Mouse (Mus musculus) midbrain, embryonic 13.5 days (tissue): ENCODE data around the gene Acin1. TPM values are rescaled to one million over a fixed set of nuclear protein-coding genes. Genes with fewer than 3 reads are reported as not detected.
A peak's percentile ranks its signal among the peaks of the same experiment; 100 is the strongest.

Experiments
- ATAC-seq: fragments of 200-750 bp; cut with Nextera tagmentation; 2 replicates; pipeline ENCODE4 v1.8.0; 2017; ENCODE audit warnings: mild to moderate bottlenecking, moderate TSS enrichment, moderate library complexity
- H3K27ac ChIP-seq: fragments of 300-500 bp; sonication (generic); 2 replicates; pipeline ENCODE4 v1.5.1; 2015; ENCODE audit warnings: inconsistent platforms, mild to moderate bottlenecking, moderate library complexity
- H3K27me3 ChIP-seq: fragments of 300-500 bp; sonication (generic); 2 replicates; pipeline ENCODE4 v1.6.1; 2015; ENCODE audit warnings: mild to moderate bottlenecking, inconsistent platforms
- H3K36me3 ChIP-seq: fragments of 300-500 bp; sonication (generic); 2 replicates; pipeline ENCODE4 v1.6.1; 2015; ENCODE audit warnings: mild to moderate bottlenecking, inconsistent platforms
- H3K4me1 ChIP-seq: fragments of 300-500 bp; sonication (generic); replicated peaks from 2 replicates; pipeline ENCODE4 v1.6.1; 2015; ENCODE audit warnings: inconsistent platforms
- H3K4me2 ChIP-seq: fragments of 300-500 bp; sonication (generic); replicated peaks from 2 replicates; pipeline ENCODE4 v1.6.1; 2015; ENCODE audit warnings: moderate library complexity, mild to moderate bottlenecking, inconsistent platforms
- H3K4me3 ChIP-seq: fragments of 300-500 bp; sonication (generic); replicated peaks from 2 replicates; pipeline ENCODE4 v1.5.1; 2015; ENCODE audit warnings: mild to moderate bottlenecking, inconsistent platforms
- H3K9ac ChIP-seq: fragments of 300-500 bp; sonication (generic); replicated peaks from 2 replicates; pipeline ENCODE4 v1.6.1; 2015; ENCODE audit warnings: mild to moderate bottlenecking, inconsistent platforms
- H3K9me3 ChIP-seq: fragments of 300-500 bp; sonication (generic); 2 replicates; pipeline ENCODE4 v1.6.1; 2016; ENCODE audit warnings: mild to moderate bottlenecking, inconsistent platforms
- WGBS: fragments of 180-500 bp; shearing (Covaris S2); methylation state at CpG from one replicate; pipeline ENCODE4 v1.1.7; 2015; 5-methylcytosine and 5-hydroxymethylcytosine counted together
- polyA plus RNA-seq: library from polyadenylated mRNA; unstranded; fragments of >200 nt; fragmentation: Nextera tagmentation; extraction: Ambion mirVana; gene quantifications from 2 replicates; pipeline ENCODE4 v1.2.1, GENCODE M21; 2015

Acin1 gene
- polyA plus RNA-seq, 1 experiment from 2014 or later = 187 TPM

DNA sequence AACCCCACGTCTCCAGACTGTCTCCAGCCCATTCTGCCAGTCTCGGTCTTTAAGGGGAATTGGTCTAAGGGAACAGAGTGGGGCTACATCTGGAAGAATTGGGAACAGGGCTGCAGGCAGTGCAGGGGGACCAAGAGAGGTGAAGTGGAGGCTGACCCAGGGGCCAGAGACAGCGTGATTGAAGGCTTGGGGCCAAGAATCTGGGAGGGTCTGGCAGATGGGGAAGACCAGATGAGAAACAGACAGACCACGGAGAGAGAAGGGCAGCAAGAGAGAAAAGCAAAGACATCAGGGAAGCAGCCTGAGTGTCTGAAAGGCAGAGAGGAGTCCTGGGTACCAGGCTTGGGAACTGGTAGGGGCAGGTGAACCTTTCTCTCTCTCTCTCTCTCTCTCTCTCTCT lies 46.6 kb downstream of the Acin1 start:
- Histone ChIP-seq H3K27me3 (no peaks in the 10 kb centered on the region), H3K9ac (peak overlapping the region; percentile 99), H3K27ac (peak overlapping the region; percentile 21; the same call in 1 of the 2 replicates), H3K4me3 (peak overlapping the region; percentile 79), H3K36me3 (peaks cover 66% of the 10 kb centered on the region), H3K4me1 (peaks cover 34% of the 10 kb centered on the region), H3K4me2 (peak overlapping the region; percentile 85), H3K9me3 (no peaks in the 10 kb centered on the region)
- 17% methylated on average over 4 of the region's 4 CpGs for WGBS
- no peak for ATAC-seq

DNA sequence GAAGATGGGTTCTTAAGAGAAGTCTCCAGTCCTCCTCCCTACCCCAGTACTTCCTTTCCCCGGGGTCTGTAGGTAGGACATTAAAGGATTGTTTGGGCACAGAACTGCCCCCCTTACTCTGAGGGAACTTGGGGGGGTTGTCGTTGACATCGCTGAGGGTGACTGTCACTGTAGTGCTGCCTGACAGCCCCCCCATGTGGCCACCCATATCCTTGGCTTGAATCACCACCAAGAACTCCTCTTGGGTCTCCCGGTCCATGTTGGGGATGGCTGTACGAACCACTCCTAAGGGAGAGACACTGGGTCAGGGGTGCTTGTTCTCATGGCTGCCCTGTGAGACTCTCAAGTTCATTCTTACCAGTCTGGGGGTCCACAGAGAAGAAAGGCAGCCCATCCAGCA lies 48.5 kb downstream of the Acin1 start:
- no peaks in the 10 kb centered on the region for H3K27me3 ChIP-seq
- H3K9me3 ChIP-seq = no peaks in the 10 kb centered on the region
- ATAC-seq = no peak
- peak overlapping the region; percentile 23; the same call in 1 of the 2 replicates for H3K9ac ChIP-seq
- no peak overlapping the region for H3K27ac ChIP-seq
- peaks cover 63% of the 10 kb centered on the region for H3K36me3 ChIP-seq
- 82% methylated on average over 5 of the region's 5 CpGs for whole genome bisulfite sequencing
- peaks cover 37% of the 10 kb centered on the region for H3K4me1 ChIP-seq
- peak overlapping the region; percentile 2; the same call in 1 of the 2 replicates for H3K4me2 ChIP-seq
- H3K4me3 ChIP-seq = no peak overlapping the region

DNA sequence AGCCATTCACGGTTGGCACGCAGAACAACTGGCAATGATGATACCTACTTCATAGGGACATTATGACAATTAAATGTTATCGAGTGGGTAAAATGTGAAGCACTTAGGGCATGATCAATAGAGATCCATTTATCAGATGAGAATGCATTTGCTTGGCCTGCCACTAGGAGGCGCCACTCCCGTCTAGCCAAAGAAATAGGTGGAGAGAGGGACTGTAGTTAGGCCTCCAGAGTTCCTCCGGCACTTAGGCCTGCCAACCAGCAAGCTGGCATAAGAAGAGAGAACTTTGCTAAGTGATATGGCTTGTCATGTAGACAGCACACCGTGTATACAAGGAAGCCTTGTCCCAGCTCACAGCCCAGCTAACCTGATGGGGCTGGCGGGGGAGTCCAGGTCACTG lies 49.8 kb downstream of the Acin1 start:
- Histone ChIP-seq H3K27ac (no peak overlapping the region), H3K9me3 (no peaks in the 10 kb centered on the region), H3K27me3 (no peaks in the 10 kb centered on the region), H3K4me1 (peaks cover 34% of the 10 kb centered on the region), H3K4me3 (no peak overlapping the region), H3K4me2 (no peak overlapping the region), H3K9ac (no peak overlapping the region), H3K36me3 (peaks cover 64% of the 10 kb centered on the region)
- no peak for ATAC-seq
- 51% methylated on average over 8 of the region's 8 CpGs for WGBS

DNA sequence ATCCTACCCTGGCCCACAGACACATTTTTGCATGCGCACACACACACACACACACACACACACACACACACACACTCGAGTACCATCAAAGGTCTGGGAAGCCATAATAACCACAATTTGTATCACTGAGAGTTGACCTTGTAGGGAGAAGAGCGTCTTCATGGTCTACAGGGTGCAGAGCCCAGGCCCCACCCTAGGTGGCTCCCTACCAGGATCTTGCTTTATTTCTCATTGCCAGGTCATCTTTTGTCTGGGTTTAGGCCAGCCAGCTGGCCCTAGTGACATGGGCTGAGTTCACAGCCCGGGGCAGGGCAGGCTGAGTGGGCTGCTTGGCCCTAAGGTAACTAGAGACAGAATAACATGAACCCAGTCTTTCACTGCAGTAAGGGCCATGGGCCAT lies 52.5 kb downstream of the Acin1 start:
- Histone ChIP-seq H3K9me3 (no peaks in the 10 kb centered on the region), H3K4me3 (no peak overlapping the region), H3K27ac (no peak overlapping the region), H3K9ac (no peak overlapping the region), H3K4me2 (no peak overlapping the region), H3K36me3 (peaks cover 86% of the 10 kb centered on the region), H3K27me3 (no peaks in the 10 kb centered on the region), H3K4me1 (peaks cover 19% of the 10 kb centered on the region)
- 85% methylated on average over 4 of the region's 4 CpGs for WGBS
- no peak for ATAC-seq

DNA sequence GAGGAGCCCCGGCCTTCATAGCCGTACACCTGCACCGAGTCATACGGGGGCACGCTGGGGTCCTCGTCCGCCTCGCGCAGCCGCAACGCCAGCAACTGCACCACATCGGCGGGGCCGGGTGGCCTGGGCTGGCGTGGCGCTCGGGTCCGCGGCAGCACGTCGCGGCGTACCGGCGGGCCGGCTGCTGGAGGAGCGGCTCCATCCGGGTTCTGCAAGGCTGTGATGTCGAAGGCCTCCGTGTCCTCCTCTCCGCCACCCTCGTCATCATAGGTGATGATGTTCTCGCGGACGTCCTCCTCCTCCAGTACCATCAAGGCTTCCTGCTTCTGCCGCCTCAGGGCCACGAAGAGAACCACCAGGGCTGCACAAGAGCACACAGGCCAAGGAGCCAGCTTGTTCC lies 54.5 kb downstream of the Acin1 start:
- Histone ChIP-seq H3K4me2 (no peak overlapping the region), H3K36me3 (peaks cover 68% of the 10 kb centered on the region), H3K9me3 (no peaks in the 10 kb centered on the region), H3K27ac (no peak overlapping the region), H3K4me1 (0 out of 2 replicates have a peak, but pooled peaks cover 5% of the 10 kb centered on the region), H3K27me3 (no peaks in the 10 kb centered on the region), H3K9ac (0 out of 2 replicates have a peak overlapping the region, but pooled peaks have one; percentile 23), H3K4me3 (no peak overlapping the region)
- 95% methylated on average over 35 of the region's 37 CpGs for WGBS
- ATAC-seq = no peak

DNA sequence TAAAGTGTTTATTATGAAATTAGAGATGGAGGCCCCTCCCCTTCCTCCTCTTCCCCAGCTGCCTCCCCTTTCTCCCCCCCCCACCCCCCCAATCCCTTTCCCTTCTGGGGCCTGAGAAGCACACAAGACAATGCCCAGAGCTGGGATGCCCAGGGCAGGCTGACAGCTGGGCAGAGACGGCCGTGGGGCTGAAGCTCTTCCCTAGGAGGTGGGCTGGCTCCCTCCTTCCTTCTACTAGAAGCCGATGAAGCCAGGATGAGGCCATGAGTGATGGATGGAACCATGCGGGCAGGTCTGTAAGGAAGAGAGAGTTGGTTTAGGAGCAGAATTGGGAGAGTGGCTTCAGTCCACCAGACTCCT lies 55.5 kb downstream of the Acin1 start:
- Histone ChIP-seq H3K9me3 (no peaks in the 10 kb centered on the region), H3K36me3 (peaks cover 58% of the 10 kb centered on the region), H3K4me3 (no peak overlapping the region), H3K27ac (peak overlapping the region; percentile 1; the same call in 1 of the 2 replicates), H3K4me1 (0 out of 2 replicates have a peak, but pooled peaks cover 5% of the 10 kb centered on the region), H3K4me2 (no peak overlapping the region), H3K27me3 (no peaks in the 10 kb centered on the region), H3K9ac (no peak overlapping the region)
- 0 out of 2 replicates have a peak, but pooled peaks have one; percentile 27 for ATAC-seq
- WGBS = 75% methylated on average over 4 of the region's 4 CpGs

DNA sequence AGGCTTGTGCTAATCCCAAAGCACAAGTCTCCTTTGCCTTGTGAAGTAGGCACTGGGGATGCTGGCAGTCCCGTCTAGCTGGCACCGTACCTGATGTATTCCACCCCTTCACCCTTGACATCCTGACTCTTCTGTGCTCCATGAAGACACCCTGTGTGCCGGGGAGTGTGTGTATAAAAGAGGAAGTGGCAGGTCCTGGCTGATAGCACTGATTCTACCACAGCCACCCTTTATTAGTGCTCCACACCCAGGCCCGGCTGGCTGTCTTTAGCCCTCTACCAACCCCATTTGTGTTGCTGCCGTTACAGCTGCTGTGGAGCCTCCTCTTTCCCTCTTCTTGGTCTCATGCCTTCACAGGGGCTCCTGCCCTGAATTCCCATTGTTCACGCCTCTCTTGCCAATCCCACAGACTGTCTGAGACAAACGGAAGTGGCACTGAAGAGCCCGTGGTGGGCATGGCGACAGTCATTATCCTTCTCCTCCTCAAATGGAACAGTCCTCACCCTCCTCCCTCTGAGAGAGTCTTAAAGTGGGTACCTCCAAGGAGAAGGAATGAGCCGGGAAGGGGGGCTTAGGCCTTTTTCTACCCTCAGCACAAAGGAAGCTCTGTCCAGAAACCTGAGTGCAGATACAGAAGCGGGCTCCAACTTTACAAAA lies 56.0 kb downstream of the Acin1 start:
- 74% methylated on average over 11 of the region's 11 CpGs for WGBS
- Histone ChIP-seq H3K4me1 (0 out of 2 replicates have a peak, but pooled peaks cover 5% of the 10 kb centered on the region), H3K27ac (peak overlapping the region; percentile 55), H3K27me3 (no peaks in the 10 kb centered on the region), H3K4me2 (no peak overlapping the region), H3K9ac (0 out of 2 replicates have a peak overlapping the region, but pooled peaks have one; percentile 7), H3K36me3 (peaks cover 53% of the 10 kb centered on the region), H3K9me3 (no peaks in the 10 kb centered on the region), H3K4me3 (no peak overlapping the region)
- peak; percentile 53 for ATAC-seq

DNA sequence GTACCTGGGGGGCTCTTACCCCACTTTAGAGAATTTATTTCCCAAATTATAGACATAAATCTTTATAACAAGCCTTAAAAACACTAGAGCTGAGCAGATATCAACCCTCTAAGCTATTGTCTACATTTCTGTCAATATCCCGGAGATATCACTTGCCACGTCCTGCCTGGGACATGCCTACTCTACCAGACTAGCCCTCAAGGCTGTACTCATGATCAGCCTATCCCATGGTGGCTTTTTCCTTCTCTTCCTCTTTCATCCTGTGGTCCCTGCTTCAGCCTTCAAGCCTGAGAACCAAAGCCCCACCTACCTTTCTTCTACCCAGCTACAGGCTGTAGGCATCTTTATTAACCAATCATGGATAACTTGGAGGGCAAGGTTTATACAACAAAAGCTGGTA lies 56.9 kb downstream of the Acin1 start:
- 93% methylated on average over 2 of the region's 2 CpGs for WGBS
- Histone ChIP-seq H3K9ac (no peak overlapping the region), H3K4me3 (no peak overlapping the region), H3K4me2 (no peak overlapping the region), H3K4me1 (0 out of 2 replicates have a peak, but pooled peaks cover 5% of the 10 kb centered on the region), H3K9me3 (no peaks in the 10 kb centered on the region), H3K27me3 (no peaks in the 10 kb centered on the region), H3K27ac (no peak overlapping the region), H3K36me3 (peaks cover 49% of the 10 kb centered on the region)
- ATAC-seq = no peak

DNA sequence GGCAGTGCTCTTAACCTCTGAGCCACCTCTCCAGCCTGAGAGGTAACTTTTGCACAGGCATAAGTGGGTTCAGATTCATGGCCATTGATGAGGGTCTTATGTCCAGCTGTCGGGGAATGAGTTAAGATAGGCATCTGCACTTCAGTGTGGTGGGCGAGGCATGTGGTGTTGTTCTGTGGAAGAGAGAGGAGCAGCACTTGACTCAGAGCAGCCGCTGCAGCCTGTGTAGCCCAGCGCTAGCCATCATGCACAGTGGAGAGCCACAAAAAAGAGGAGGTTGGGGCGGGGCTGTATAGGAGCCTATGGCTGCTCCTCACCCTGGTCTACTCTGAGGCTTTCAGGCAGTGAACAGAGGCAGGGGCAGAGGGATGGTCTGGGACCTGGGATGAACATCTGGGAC lies 58.6 kb downstream of the Acin1 start:
- 77% methylated on average over 5 of the region's 5 CpGs for WGBS

DNA sequence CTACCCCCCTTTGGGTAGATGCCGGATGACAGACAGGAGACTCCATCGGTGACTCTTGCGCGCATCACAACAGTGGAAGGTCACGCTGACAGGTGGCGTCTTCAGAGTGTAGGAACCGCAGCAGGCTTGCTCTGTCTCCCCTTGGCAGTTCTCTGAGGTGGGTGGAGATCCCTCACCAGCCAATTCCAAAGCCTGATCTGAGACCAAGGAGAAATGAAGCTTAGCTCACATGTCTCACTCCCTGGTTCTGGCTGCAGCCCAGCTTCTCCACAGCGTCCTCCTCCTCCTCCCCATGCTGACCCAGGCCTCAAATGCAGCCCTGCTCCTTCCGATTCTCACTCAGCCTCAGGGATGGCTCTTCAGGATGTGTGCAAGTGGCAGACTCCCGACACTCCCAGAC lies 61.8 kb downstream of the Acin1 start:
- Histone ChIP-seq H3K4me3 (no peak overlapping the region), H3K9ac (no peak overlapping the region), H3K27ac (no peak overlapping the region), H3K36me3 (peaks cover 2% of the 10 kb centered on the region), H3K4me2 (no peak overlapping the region), H3K9me3 (no peaks in the 10 kb centered on the region), H3K27me3 (no peaks in the 10 kb centered on the region), H3K4me1 (no peaks in the 10 kb centered on the region)
- WGBS = 78% methylated on average over 10 of the region's 10 CpGs
- no peak for ATAC-seq

More for the DNA sequence above, 58.6 kb downstream of the Acin1 start:
- Histone ChIP-seq H3K4me2 (no peak overlapping the region), H3K27me3 (no peaks in the 10 kb centered on the region), H3K9ac (no peak overlapping the region), H3K9me3 (no peaks in the 10 kb centered on the region), H3K4me1 (0 out of 2 replicates have a peak, but pooled peaks cover 3% of the 10 kb centered on the region), H3K4me3 (no peak overlapping the region), H3K36me3 (peaks cover 34% of the 10 kb centered on the region), H3K27ac (no peak overlapping the region)
- no peak for ATAC-seq

DNA sequence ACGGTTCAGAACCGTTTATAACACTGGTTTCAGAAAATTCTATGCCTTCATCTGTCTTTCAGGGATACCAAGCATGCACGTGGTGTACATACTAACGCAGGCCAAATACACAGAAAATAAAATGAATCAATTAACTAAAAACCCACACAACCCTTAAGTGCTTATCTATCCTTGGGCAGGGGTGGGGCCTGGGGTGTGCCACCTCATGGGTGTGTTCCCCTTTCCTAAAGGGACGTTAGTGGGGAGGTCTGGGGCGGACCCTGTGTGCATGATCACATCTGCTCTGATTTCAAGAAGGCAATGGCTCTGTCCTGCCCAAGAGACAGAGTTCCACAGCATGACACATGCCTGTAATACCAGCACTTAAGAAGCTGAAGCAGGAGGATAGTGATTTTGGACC lies 63.4 kb downstream of the Acin1 start:
- Histone ChIP-seq H3K9ac (no peak overlapping the region), H3K27ac (no peak overlapping the region), H3K4me1 (no peaks in the 10 kb centered on the region), H3K4me2 (no peak overlapping the region), H3K4me3 (no peak overlapping the region), H3K27me3 (no peaks in the 10 kb centered on the region), H3K36me3 (no peaks in the 10 kb centered on the region), H3K9me3 (no peaks in the 10 kb centered on the region)
- WGBS = 86% methylated on average over 6 of the region's 6 CpGs
- no peak for ATAC-seq

DNA sequence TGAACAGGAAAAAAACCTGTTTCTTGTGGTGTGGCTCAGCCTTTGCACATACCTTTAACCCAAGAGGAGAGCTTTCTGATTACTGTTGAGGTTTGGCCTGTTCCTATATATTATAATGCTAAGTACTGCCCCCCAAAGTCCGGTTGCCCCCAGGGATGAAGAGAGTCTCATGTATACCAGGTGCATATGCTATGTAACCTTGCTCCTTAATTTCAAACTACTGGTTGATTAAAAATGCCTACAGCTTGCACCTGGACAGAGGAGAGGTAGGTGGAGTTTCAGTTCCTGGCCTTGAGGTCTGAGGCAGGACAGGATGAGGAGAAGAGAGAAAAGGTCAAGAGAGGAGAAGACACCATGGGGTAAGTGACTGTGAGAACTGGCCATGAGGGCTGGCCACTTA lies 65.6 kb downstream of the Acin1 start, which contains the start of gene Psmb11:
TSS of gene Psmb11 (plus strand) at position 301 of the 400 bp plus-strand sequence.
- WGBS = 82% methylated on average over 1 of the region's 1 CpGs
- Histone ChIP-seq H3K36me3 (peaks cover 4% of the 10 kb centered on the region; the same call in 1 of the 2 replicates), H3K4me3 (no peak within 1 kb of the TSS), H3K4me2 (no peak within 1 kb of the TSS), H3K27me3 (no peaks in the 10 kb centered on the region), H3K9ac (no peak within 1 kb of the TSS), H3K27ac (no peak within 1 kb of the TSS), H3K4me1 (peaks cover 12% of the 10 kb centered on the region), H3K9me3 (no peaks in the 10 kb centered on the region)
- no peak for ATAC-seq
